Mouse (Mus musculus) liver, adult 2 months (tissue): Measurements from ENCODE around the gene Slc2a9.

Experiments used
- CTCF ChIP-seq: fragments of 200-500 bp; IDR thresholded peaks from 2 replicates; pipeline ENCODE4 v1.5.1; 2011; ENCODE audit warnings: low read depth, low read length, control low read depth
- POLR2A ChIP-seq: fragments of 200-500 bp; IDR thresholded peaks from 2 replicates; pipeline ENCODE4 v1.6.1; 2011; ENCODE audit warnings: low read length, control low read depth; ENCODE audit not compliant: insufficient read depth; ENCODE audit errors: extremely low read depth

GRCm38 (mm10) chr5:38431201-38431600 lies 71.7 kb downstream of the Slc2a9 start:
- TF ChIP-seq POLR2A: no peak
- TF ChIP-seq CTCF: no peak
